Mouse (Mus musculus) ES-E14 (cell line): ENCODE results near the gene Stx6.

Experiments
- CHD2 ChIP-seq: IDR thresholded peaks from 2 replicates; pipeline ENCODE4 v1.6.1; 2014; ENCODE audit warnings: mild to moderate bottlenecking, low read depth, low read length, inconsistent platforms
- ZNF384 ChIP-seq: IDR thresholded peaks from 2 replicates; pipeline ENCODE4 v1.6.1; 2012; ENCODE audit warnings: low read depth, low read length, inconsistent platforms

GRCm38 (mm10) chr1:155251596-155251995, 93.1 kb downstream of the Stx6 start:
- TF ChIP-seq CHD2 (no peak), ZNF384 (no peak)
